Mouse (Mus musculus) heart, adult 2 months (tissue): ENCODE measurements at regions not wholly inside any gene's neighbourhood (a gene's known extent, or its start where the extent isn't known, plus 50 kb on each side); places are given as distances from the start of the nearest gene placed in this dataset.

Source experiments
- CTCF ChIP-seq: fragments of 200-600 bp; IDR thresholded peaks from 2 replicates; pipeline ENCODE4 v1.8.1; 2022; ENCODE audit warnings: antibody characterized with exemption, mild to moderate bottlenecking, moderate library complexity
- EP300 ChIP-seq: fragments of 200-500 bp; IDR thresholded peaks from 2 replicates; pipeline ENCODE4 v1.6.1; 2011; ENCODE audit warnings: low read depth, low read length, control low read depth; ENCODE audit not compliant: insufficient read depth

DNA sequence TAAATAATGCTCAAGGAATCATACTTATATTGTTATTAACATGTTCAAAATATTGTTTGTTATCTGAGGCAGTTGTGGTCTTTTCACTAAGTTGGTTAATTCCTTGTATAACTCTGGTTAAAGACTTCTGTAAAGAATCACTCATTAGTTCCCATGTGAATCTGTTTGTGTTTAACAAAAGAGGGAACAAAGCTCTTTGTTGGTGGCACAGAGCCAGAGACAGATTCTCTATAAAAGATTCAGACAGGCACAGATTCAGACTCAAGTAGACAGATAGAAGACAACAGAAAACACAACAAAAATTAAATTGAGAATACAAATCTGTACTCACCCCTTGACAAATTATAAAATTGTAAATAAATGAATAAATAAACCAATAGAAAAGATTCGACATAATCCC lies 120.2 kb upstream of the Slitrk2 start:
- TF ChIP-seq CTCF (no peak), EP300 (no peak)
